Mouse (Mus musculus) limb, embryonic 12.5 days (tissue): ENCODE data around the gene Phf24. TPM values are rescaled to one million over a fixed set of nuclear protein-coding genes. Genes with fewer than 3 reads are reported as not detected.
A peak's percentile ranks its signal among the peaks of the same experiment; 100 is the strongest.

ENCODE experiments used
- ATAC-seq: fragments of 200-750 bp; cut with Nextera tagmentation; 2 replicates; pipeline ENCODE4 v1.8.0; 2017; ENCODE audit warnings: low read depth, moderate TSS enrichment; ENCODE audit not compliant: insufficient number of reproducible peaks, insufficient read depth, low FRiP score, low TSS enrichment
- H3K27ac ChIP-seq: fragments of 300-500 bp; sonication (generic); 2 replicates; pipeline ENCODE4 v1.5.1; 2016; ENCODE audit warnings: mild to moderate bottlenecking, moderate library complexity
- H3K27me3 ChIP-seq: fragments of 300-500 bp; sonication (generic); 2 replicates; pipeline ENCODE4 v1.6.1; 2016; ENCODE audit warnings: mild to moderate bottlenecking, moderate library complexity
- H3K36me3 ChIP-seq: fragments of 300-500 bp; sonication (generic); 2 replicates; pipeline ENCODE4 v1.6.1; 2016; ENCODE audit warnings: mild to moderate bottlenecking, moderate library complexity
- H3K4me1 ChIP-seq: fragments of 300-500 bp; sonication (generic); replicated peaks from 2 replicates; pipeline ENCODE4 v1.6.1; 2016
- H3K4me2 ChIP-seq: fragments of 300-500 bp; sonication (generic); 2 replicates; pipeline ENCODE4 v1.6.1; 2016; ENCODE audit warnings: mild to moderate bottlenecking, moderate library complexity
- H3K4me3 ChIP-seq: fragments of 300-500 bp; sonication (generic); replicated peaks from 2 replicates; pipeline ENCODE4 v1.5.1; 2016; ENCODE audit warnings: mild to moderate bottlenecking
- H3K9ac ChIP-seq: fragments of 300-500 bp; sonication (generic); replicated peaks from 2 replicates; pipeline ENCODE4 v1.6.1; 2016; ENCODE audit warnings: mild to moderate bottlenecking, moderate library complexity
- H3K9me3 ChIP-seq: fragments of 300-500 bp; sonication (generic); 2 replicates; pipeline ENCODE4 v1.6.1; 2016; ENCODE audit warnings: mild to moderate bottlenecking, moderate library complexity
- WGBS: fragments of 180-500 bp; shearing (Covaris S2); methylation state at CpG from one replicate; pipeline ENCODE4 v1.1.7; 2016; 5-methylcytosine and 5-hydroxymethylcytosine counted together
- polyA plus RNA-seq: library from polyadenylated mRNA; unstranded; fragments of >200 nt; fragmentation: Nextera tagmentation; extraction: Ambion mirVana; gene quantifications from 2 replicates; pipeline ENCODE4 v1.2.1, GENCODE M21; 2016

Gene Phf24
- polyA plus RNA-seq, 1 experiment from 2014 or later, result 0.31 TPM

DNA sequence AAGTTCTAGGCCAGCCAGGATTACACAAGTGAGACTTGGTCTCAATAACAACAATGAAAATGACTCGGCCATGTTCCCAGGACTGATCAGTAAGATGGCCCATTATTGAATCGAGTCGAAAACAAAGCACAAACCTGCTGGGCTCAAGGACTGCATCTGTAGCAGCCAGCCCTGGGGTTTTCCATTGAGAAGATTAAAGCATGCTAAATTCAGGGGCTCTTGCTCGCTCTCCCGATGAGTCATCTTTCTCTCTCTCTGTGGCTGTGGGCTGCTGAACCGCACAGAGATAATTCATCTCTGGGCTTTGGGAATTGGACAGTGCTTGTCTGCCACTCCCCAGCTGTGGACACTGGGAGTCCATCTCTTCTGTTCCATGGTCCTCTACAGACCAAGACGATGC is 24.9 kb downstream of the Phf24 start:
- Histone ChIP-seq H3K4me2 (no peak overlapping the region), H3K36me3 (no peaks in the 10 kb centered on the region), H3K27me3 (peaks cover 43% of the 10 kb centered on the region), H3K9me3 (no peaks in the 10 kb centered on the region), H3K4me3 (no peak overlapping the region), H3K9ac (no peak overlapping the region), H3K27ac (no peak overlapping the region), H3K4me1 (no peaks in the 10 kb centered on the region; the same call in 1 of the 2 replicates)
- ATAC-seq, result no peak
- 84% methylated on average over 7 of the region's 7 CpGs for WGBS

DNA sequence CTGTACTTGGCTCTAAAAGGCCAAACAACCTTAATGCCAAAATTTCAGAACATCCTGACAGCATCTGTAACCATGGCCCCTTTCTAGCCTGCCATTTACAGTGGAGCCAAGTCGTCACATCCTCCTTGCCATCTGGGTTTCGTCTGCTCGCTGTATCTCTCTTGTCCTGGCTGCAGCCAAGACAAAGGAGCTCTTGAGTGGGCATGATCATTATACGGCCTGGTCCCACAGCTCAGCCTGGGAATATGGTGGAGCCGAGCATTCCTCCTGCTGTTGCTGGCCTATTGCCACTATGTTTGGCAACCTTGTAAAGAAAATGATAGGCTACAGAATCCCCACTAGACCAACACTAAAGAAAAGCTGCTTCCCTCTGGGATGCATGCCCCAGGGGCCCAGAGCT is 26.9 kb downstream of the Phf24 start:
- 74% methylated on average over 5 of the region's 5 CpGs for WGBS
- H3K4me2 ChIP-seq, result no peak overlapping the region
- H3K27me3 ChIP-seq, result peaks cover 41% of the 10 kb centered on the region
- no peak for ATAC-seq
- H3K4me1 ChIP-seq, result no peaks in the 10 kb centered on the region; the same call in 1 of the 2 replicates
- no peak overlapping the region for H3K9ac ChIP-seq
- H3K9me3 ChIP-seq, result no peaks in the 10 kb centered on the region
- H3K27ac ChIP-seq, result no peak overlapping the region
- H3K4me3 ChIP-seq, result no peak overlapping the region
- H3K36me3 ChIP-seq, result no peaks in the 10 kb centered on the region

DNA sequence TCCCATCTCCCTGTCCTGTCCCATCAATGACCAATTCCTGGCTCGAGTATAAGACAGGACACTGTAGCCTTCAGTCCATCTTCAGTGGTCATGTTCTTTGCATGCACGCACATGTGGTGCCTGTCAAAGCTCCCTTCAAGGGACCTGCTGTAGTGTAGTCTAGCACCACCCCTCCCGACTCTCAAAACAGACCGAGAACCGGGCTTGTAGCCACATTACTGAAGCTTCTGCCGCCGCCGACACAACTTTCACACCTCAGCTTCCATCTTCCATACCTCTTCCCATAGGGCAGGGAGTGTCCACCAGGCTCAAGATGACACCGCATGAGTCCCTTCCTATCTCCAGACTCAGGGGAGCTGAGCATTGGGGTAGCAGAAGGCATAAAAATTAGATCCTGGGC is 27.7 kb downstream of the Phf24 start:
- Histone ChIP-seq H3K4me1 (peaks cover 7% of the 10 kb centered on the region), H3K9ac (no peak overlapping the region), H3K4me3 (no peak overlapping the region), H3K9me3 (no peaks in the 10 kb centered on the region), H3K36me3 (no peaks in the 10 kb centered on the region), H3K27me3 (peaks cover 41% of the 10 kb centered on the region), H3K4me2 (no peak overlapping the region), H3K27ac (no peak overlapping the region)
- 84% methylated on average over 9 of the region's 9 CpGs for WGBS
- no peak for ATAC-seq

DNA sequence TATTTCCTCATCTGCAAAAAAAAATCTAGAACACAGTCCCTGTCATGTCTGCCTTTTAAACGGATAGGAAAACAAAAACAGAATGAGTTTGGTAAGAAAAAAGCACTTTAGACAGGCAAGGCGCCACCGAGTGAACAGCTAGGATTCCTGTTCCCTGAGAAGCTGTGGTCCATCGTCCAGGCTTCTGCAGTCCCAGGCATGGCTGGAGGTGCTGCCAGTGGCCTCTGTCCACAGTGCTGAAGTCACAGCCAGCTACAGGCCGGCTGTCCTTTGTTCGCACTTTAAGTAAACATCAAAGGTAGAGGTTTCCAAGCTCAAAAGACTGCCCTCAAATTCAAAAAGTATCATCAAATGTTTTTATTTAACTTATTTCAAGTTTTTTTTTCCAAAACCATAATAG is 28.6 kb downstream of the Phf24 start:
- H3K36me3 ChIP-seq, result no peaks in the 10 kb centered on the region
- H3K4me2 ChIP-seq, result no peak overlapping the region
- peaks cover 9% of the 10 kb centered on the region for H3K4me1 ChIP-seq
- 2% methylated on average over 6 of the region's 6 CpGs for WGBS
- ATAC-seq, result no peak
- H3K9ac ChIP-seq, result no peak overlapping the region
- H3K27ac ChIP-seq, result no peak overlapping the region
- peaks cover 38% of the 10 kb centered on the region for H3K27me3 ChIP-seq
- no peak overlapping the region for H3K4me3 ChIP-seq
- H3K9me3 ChIP-seq, result no peaks in the 10 kb centered on the region

DNA sequence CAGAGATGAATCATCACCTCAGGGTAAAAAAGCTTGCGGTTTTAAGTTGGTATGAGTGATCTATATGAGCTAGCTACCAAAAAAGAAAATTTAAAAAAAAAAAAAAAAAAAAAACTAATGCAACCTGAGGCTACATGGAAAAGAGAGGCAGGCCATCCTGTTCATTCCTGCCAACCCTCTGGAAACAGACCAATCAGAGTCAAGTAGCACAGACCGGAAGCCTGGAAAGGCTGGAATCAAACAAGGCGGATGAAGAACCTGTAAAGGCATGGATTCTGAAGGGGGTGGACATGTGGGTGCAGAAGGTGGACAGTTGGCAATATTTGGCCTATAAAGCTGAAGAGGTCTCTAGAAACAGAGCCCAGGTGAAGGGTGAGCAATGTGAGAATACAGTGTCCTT is 29.0 kb downstream of the Phf24 start:
- H3K4me1 ChIP-seq, result peaks cover 11% of the 10 kb centered on the region
- peaks cover 34% of the 10 kb centered on the region for H3K27me3 ChIP-seq
- H3K27ac ChIP-seq, result no peak overlapping the region
- H3K4me2 ChIP-seq, result no peak overlapping the region
- H3K4me3 ChIP-seq, result no peak overlapping the region
- 83% methylated on average over 3 of the region's 3 CpGs for WGBS
- ATAC-seq, result no peak
- H3K36me3 ChIP-seq, result no peaks in the 10 kb centered on the region
- no peak overlapping the region for H3K9ac ChIP-seq
- H3K9me3 ChIP-seq, result no peaks in the 10 kb centered on the region

DNA sequence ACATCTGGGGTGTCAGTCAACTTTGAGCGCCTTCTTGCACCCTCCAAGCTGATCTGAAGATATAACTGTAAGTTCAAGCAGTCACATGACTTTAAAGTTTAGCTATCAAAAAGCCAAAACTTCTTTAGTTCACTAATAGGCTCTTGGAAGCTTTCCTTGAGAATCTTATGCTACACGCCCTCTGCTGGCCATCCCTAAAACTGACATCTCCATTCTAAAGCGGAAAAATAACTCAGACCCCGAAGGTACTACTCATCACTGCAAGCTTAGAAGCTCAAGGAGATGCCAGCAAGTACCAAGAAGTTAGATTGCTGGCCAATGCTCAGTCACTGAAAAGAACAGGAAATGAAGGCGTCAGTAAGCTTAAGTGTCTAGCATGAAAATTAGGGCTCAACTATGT is 29.5 kb downstream of the Phf24 start:
- Histone ChIP-seq H3K9me3 (no peaks in the 10 kb centered on the region), H3K27me3 (peaks cover 29% of the 10 kb centered on the region)
- WGBS, result 8% methylated on average over 5 of the region's 5 CpGs

DNA sequence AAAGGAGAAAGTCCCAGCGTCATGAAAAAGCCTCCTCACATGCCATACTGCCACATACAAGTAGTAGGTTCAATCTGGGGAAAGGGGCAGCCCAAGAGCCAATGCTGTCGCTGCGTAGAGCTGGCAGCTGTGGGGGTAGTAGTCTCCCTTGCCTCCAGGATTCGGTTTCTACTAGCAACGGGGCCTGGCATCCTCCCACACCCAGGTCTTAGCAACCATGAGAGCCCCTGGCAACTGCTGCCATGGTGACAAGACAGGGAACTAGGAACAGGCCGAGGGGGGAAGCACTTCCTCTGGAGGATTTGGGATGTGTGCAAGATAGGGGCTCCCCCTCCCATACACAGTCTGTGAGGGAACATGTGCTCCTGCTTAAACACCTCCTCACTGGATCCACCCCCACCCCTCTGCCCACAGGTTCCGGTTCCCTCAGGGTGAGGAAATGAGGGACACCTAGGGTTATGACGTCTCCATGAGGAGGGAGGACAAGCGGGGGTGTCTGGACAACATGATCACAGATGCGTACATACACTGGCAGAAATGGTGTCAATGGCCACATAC is 30.4 kb downstream of the Phf24 start:
- 49% methylated on average over 10 of the region's 10 CpGs for WGBS
- Histone ChIP-seq H3K27ac (no peak overlapping the region), H3K36me3 (no peaks in the 10 kb centered on the region), H3K9ac (no peak overlapping the region), H3K4me3 (no peak overlapping the region), H3K27me3 (peaks cover 28% of the 10 kb centered on the region), H3K9me3 (no peaks in the 10 kb centered on the region), H3K4me1 (peaks cover 25% of the 10 kb centered on the region), H3K4me2 (no peak overlapping the region)
- no peak for ATAC-seq

More for the DNA sequence above, 29.5 kb downstream of the Phf24 start:
- H3K4me3 ChIP-seq, result no peak overlapping the region
- H3K9ac ChIP-seq, result no peak overlapping the region
- no peak overlapping the region for H3K27ac ChIP-seq
- ATAC-seq, result no peak
- H3K4me1 ChIP-seq, result peaks cover 17% of the 10 kb centered on the region
- no peaks in the 10 kb centered on the region for H3K36me3 ChIP-seq
- no peak overlapping the region for H3K4me2 ChIP-seq

DNA sequence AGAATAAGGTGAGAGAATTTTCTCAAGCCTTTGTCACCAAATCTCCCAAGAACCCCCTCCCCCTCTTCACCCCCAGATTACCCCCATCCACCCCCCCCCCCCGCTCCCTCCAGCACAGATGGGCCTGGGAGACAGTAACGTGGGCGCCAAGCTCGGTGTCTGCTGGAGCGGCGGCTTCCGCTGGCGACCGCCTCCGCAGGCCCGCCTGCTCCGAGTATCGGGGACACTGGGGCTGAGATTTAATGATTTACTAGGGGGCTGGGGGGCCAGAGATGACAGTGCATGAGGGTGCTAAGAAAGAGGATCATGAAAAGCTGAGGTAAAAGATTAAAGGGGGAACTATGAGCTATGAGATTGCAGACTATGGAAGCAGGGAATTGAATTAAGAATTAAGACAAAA is 32.1 kb downstream of the Phf24 start:
- H3K36me3 ChIP-seq, result peaks cover 4% of the 10 kb centered on the region; the same call in 1 of the 2 replicates
- no peak overlapping the region for H3K4me3 ChIP-seq
- H3K9ac ChIP-seq, result no peak overlapping the region
- peaks cover 36% of the 10 kb centered on the region for H3K4me1 ChIP-seq
- H3K27ac ChIP-seq, result no peak overlapping the region
- H3K27me3 ChIP-seq, result peaks cover 28% of the 10 kb centered on the region
- no peak for ATAC-seq
- H3K9me3 ChIP-seq, result no peaks in the 10 kb centered on the region
- H3K4me2 ChIP-seq, result peak overlapping the region; percentile 67
- 32% methylated on average over 13 of the region's 13 CpGs for WGBS

DNA sequence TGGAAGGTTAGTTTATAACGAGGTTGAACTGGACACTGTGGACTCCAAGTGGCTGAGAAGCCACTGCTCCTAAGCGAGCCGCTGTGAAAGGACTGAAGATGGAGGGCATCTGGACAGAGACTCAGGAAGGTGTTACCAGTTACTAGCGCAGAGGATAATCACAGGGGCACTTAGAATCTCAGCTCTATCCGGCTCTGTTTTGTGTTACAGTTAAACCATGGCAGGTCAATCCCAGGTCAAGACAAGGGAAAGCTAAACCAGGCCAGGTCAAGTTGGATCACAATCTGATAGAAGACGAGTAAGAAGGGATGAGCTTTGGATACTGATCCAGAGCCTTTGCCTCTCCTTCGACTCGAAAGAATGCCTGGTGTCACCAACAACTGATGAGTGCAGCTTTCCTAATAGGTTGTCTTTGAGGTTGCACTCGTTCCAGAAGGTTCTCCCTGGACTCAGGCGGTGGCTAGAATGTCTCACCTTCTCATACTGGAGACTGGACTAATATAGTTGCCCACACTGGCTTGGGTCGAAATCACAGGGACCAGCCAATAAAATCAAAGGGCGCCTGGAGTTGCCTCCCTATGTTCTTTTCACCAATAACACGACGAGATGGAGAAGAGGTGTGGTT is 32.7 kb downstream of the Phf24 start:
- H3K27ac ChIP-seq, result no peak overlapping the region
- H3K9ac ChIP-seq, result peak overlapping the region; percentile 84; the same call in 1 of the 2 replicates
- peak overlapping the region; percentile 67 for H3K4me2 ChIP-seq
- H3K4me1 ChIP-seq, result peaks cover 40% of the 10 kb centered on the region
- peaks cover 28% of the 10 kb centered on the region for H3K27me3 ChIP-seq
- H3K9me3 ChIP-seq, result no peaks in the 10 kb centered on the region
- H3K4me3 ChIP-seq, result peak overlapping the region; percentile 73
- peaks cover 8% of the 10 kb centered on the region; the same call in 1 of the 2 replicates for H3K36me3 ChIP-seq
- 8% methylated on average over 14 of the region's 14 CpGs for WGBS
- ATAC-seq, result no peak

DNA sequence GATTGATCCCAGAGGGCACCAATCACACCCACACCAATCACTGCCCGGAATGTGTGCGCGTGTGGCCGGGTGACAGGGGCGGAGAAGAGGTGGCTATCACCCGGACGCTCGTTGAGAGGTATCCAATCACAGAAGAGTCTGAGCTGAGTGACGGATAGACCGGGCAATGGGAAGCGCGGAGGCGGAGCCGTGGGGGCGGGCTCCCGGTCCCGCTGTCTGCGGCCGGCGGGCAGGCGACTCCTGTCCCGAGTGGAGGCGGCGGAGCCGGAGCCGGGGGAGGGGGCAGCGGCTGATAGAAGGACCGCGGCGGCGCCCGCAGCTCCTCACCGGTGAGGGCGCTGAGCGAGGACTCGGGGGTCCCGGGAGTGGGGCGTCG is 33.2 kb downstream of the Phf24 start, which contains the start of gene Dnajb5:
Dnajb5 (plus strand) TSS at position 139 of the 376 bp plus-strand sequence.
- Histone ChIP-seq H3K9me3 (no peaks in the 10 kb centered on the region), H3K9ac (peak within 1 kb of the TSS; percentile 84), H3K27me3 (peaks cover 28% of the 10 kb centered on the region), H3K4me3 (peak within 1 kb of the TSS; percentile 73), H3K27ac (peak within 1 kb of the TSS; percentile 92), H3K36me3 (peaks cover 8% of the 10 kb centered on the region; the same call in 1 of the 2 replicates), H3K4me1 (peaks cover 40% of the 10 kb centered on the region), H3K4me2 (peak within 1 kb of the TSS; percentile 67)
- WGBS, result under 1% methylated on average over 37 of the region's 39 CpGs
- peak; percentile 96 for ATAC-seq

DNA sequence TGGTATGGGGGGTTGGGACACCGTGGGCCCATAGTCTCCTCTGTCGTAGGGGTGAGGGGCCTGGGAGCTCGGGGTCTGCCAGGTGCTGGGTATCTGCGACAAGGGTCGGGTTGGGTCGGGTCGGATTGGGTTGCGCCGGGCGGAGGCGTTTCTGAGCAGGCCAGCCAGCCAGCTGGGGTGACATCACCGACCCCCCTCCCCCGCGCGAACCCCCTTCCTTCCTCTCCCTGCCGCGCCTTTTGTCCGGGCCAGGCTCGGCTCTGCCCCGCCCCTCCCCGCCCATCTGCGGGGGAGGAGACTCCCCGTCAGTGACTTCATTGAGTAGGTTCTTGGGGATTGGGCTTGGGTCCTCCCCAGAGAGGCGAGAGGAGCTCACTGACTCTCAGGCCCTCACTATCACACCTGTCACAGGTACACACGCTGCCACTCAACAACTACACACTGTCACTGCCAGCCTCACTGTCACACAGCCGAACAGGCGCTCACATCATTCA is 33.7 kb downstream of the Phf24 start:
- H3K27me3 ChIP-seq, result peaks cover 28% of the 10 kb centered on the region
- H3K9me3 ChIP-seq, result no peaks in the 10 kb centered on the region
- H3K9ac ChIP-seq, result peak overlapping the region; percentile 84
- H3K36me3 ChIP-seq, result peaks cover 12% of the 10 kb centered on the region; the same call in 1 of the 2 replicates
- H3K27ac ChIP-seq, result peak overlapping the region; percentile 92
- H3K4me2 ChIP-seq, result peak overlapping the region; percentile 67
- peak overlapping the region; percentile 73 for H3K4me3 ChIP-seq
- ATAC-seq, result peak; percentile 64
- H3K4me1 ChIP-seq, result peaks cover 40% of the 10 kb centered on the region
- 1% methylated on average over 26 of the region's 27 CpGs for WGBS
